Mouse (Mus musculus): ENCODE results near the gene Rufy2.

DNA sequence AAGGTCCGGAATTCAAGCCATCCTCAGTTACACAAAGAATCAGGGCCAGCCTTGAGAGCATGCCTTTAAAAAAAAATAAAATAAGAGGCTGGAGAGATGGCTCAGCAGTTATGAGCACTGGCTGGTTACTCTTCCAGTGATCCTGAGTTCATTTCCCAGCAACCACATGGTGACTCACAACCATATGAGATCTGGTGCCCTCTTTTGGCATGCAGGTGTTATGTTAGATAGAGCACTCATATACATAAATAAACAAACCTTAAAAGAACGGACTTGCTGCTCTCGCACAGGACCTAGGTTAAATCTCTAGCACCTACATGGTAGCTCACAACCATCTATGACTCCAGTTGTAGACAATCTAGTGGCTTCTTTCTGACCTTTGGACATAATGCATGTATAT is 28.2 kb downstream of the Rufy2 start:
- TF ChIP-seq POLR2A (IDR thresholded peaks at IDR 0.05; ENCODE audit: low read depth, low read length): no peak
- TF ChIP-seq CTCF (IDR thresholded peaks at IDR 0.05; ENCODE audit: borderline replicate concordance, insufficient read depth, low read length): no peak
